Mouse (Mus musculus): ENCODE measurements around the gene Dennd2a. TPM values are rescaled to one million over a fixed set of nuclear protein-coding genes. Genes with fewer than 3 reads are reported as not detected.

Gene Dennd2a
- polyA plus RNA-seq, 1 experiment, result 4.3 TPM

DNA sequence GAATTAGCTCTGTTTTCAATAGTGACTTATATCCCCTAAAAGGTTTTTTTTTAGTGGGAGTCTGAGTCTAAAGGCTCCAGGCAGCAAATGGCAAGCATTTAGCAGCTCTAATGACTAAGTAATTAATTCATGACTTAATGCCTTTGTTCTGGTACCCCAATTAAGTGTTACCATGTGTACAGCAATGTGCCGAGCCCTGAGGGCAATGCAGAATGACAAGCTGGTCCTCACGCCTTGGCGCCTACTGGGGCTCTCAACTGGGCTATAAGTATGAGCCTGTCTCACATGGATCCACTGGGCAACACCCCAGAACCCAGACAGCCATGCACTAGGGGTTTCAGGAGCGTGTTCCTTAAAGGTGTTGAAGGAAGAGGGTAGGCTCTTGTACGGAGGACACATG, 66.5 kb downstream of the Dennd2a start:
- H3K27ac ChIP-seq (ENCODE audit: insufficient read depth, low read depth, low read length), result no peak overlapping the region
- H3K4me1 ChIP-seq (ENCODE audit: control insufficient read depth, insufficient read depth, low read length), result peaks cover 18% of the 10 kb centered on the region
- H3K4me3 ChIP-seq (ENCODE audit: insufficient read depth, low read length), result no peak overlapping the region
- no peak for TF ChIP-seq CTCF (IDR thresholded peaks at IDR 0.05; ENCODE audit: low read depth, low read length)
- TF ChIP-seq POLR2A (IDR thresholded peaks at IDR 0.05; ENCODE audit: borderline replicate concordance, low read depth, low read length), result no peak

DNA sequence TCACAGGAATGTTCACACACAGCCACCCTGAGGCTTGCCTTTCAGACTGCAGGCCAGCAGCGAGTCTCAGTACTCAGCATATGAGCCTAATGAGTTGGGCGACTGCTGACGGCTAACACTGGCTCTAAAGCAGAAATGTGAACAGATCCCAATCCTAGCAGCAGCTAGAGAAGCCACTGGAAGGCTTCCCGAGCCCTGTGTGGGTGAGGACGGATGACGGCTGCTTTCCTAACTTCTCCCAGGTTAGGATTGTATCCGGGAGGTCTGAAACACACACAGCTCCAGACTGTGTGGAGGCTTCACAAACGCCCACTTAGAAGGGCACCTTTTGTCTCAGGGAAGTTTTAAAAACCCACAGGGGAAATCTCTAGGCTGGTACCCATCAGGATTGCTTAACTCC, 69.4 kb downstream of the Dennd2a start:
- TF ChIP-seq POLR2A (IDR thresholded peaks at IDR 0.05; ENCODE audit: borderline replicate concordance, low read depth, low read length) (no peak), CTCF (IDR thresholded peaks at IDR 0.05; ENCODE audit: low read depth, low read length) (no peak)

DNA sequence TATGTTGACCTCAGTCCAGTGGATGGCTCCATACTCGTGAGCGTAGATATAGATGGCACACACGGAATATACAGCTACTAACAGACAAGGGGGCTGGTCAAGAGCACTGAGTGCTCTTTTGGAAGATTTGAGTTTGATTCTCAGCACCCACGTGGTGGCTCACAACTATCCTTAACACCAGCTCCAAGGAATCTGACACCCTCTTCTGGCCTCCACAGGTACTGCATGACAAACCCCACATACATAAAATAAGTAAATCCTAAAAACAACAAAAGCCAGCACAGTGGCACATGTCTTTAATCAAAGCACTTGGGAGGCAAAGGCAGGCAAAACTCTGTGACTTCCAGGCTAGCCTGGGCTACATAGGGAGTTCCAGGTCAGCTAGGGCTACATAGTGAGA, 74.0 kb downstream of the Dennd2a start:
- no peak overlapping the region for H3K27ac ChIP-seq (ENCODE audit: insufficient read depth, low read depth, low read length)
- H3K4me3 ChIP-seq (ENCODE audit: insufficient read depth, low read length), result no peak overlapping the region
- no peaks in the 10 kb centered on the region for H3K4me1 ChIP-seq (ENCODE audit: control insufficient read depth, insufficient read depth, low read length)
- no peak for TF ChIP-seq POLR2A (IDR thresholded peaks at IDR 0.05; ENCODE audit: borderline replicate concordance, low read depth, low read length)
- TF ChIP-seq CTCF (IDR thresholded peaks at IDR 0.05; ENCODE audit: low read depth, low read length), result no peak

More for the DNA sequence above, 69.4 kb downstream of the Dennd2a start:
- Histone ChIP-seq H3K27ac (ENCODE audit: insufficient read depth, low read depth, low read length) (no peak overlapping the region), H3K4me1 (ENCODE audit: control insufficient read depth, insufficient read depth, low read length) (peaks cover 13% of the 10 kb centered on the region), H3K4me3 (ENCODE audit: insufficient read depth, low read length) (no peak overlapping the region)

DNA sequence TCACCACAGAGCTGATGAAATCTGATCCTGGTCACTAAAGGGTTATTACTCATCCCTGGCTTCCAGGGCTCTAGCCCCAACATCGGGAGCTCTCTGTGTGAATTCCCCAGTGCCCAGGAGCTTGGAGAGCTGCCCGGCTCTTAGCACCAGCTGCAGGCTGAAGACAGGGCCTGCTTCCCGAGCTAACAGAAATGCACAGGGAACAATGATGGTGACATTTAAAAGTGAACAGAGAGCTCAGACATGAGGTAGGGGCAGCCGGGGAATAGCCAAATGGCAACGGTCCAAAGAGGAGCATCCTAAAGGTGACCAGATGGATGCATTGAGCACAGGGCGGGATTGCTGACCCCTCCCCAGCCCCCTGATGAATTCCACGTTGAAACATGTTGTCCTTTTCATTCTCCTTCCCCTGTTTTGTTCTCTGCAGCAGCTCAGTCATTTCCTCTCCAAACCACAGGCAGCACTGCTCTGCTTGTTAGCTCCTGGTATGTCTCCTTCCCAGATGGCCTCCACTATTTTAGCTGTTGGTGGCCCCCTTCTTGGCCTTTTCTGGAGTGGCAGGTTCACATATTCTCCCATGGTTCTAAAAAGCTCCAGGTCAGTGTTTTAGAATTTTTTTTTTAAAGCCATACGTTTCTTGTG, 79.0 kb downstream of the Dennd2a start:
- TF ChIP-seq CTCF (IDR thresholded peaks at IDR 0.05; ENCODE audit: low read depth, low read length) (no peak), POLR2A (IDR thresholded peaks at IDR 0.05; ENCODE audit: borderline replicate concordance, low read depth, low read length) (no peak)
- H3K4me3 ChIP-seq (ENCODE audit: insufficient read depth, low read length), result no peak overlapping the region
- H3K4me1 ChIP-seq (ENCODE audit: control insufficient read depth, insufficient read depth, low read length), result peaks cover 3% of the 10 kb centered on the region; the same call in 1 of the 2 replicates
- H3K27ac ChIP-seq (ENCODE audit: insufficient read depth, low read depth, low read length), result no peak overlapping the region

DNA sequence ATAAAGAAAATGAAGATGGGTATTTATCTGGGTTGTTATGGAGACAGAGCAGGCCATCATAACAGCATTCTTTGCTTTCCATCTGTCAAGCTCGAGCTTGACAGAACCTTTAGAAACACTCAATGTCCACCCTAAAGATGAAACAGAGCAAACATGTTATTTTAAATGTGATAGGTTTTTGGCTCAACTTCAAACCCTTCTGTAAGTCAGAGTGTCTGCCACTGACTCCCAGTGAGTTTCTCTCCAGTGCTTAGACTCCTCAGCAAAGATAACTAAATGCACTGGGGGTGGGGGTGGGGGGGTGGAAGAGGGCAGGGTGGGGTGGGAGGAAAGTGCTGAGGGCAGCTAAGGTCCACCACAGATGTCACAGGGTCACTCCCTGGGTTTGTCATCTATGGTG, 81.0 kb downstream of the Dennd2a start:
- TF ChIP-seq POLR2A (IDR thresholded peaks at IDR 0.05; ENCODE audit: borderline replicate concordance, low read depth, low read length), result no peak
- no peak for TF ChIP-seq CTCF (IDR thresholded peaks at IDR 0.05; ENCODE audit: low read depth, low read length)
- Histone ChIP-seq H3K27ac (ENCODE audit: insufficient read depth, low read depth, low read length) (no peak overlapping the region), H3K4me1 (ENCODE audit: control insufficient read depth, insufficient read depth, low read length) (peaks cover 3% of the 10 kb centered on the region; the same call in 1 of the 2 replicates), H3K4me3 (ENCODE audit: insufficient read depth, low read length) (no peak overlapping the region)

DNA sequence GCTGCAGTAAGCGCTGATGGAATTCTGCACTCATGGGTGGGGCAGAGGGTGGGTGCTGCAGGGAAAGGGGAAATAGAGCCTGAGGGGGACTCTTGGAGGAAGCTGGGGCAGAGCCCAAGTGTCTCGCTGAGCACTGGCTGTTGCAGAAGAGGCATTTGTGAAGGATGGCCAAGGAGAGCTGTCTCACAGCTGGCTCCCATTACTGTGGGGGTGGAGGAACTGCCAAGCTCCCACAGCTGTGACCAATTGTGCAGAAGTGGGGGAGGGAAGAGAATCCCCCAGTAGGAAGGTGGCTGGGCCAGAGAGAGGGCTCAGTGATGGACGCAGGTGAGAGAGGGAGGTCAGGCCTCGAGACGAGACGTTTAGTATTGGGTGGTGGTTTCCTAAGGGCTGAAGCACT, 83.2 kb downstream of the Dennd2a start:
- Histone ChIP-seq H3K4me1 (ENCODE audit: control insufficient read depth, insufficient read depth, low read length) (peaks cover 3% of the 10 kb centered on the region; the same call in 1 of the 2 replicates), H3K27ac (ENCODE audit: insufficient read depth, low read depth, low read length) (no peak overlapping the region), H3K4me3 (ENCODE audit: insufficient read depth, low read length) (no peak overlapping the region)
- TF ChIP-seq CTCF (IDR thresholded peaks at IDR 0.05; ENCODE audit: low read depth, low read length) (no peak), POLR2A (IDR thresholded peaks at IDR 0.05; ENCODE audit: borderline replicate concordance, low read depth, low read length) (no peak)

DNA sequence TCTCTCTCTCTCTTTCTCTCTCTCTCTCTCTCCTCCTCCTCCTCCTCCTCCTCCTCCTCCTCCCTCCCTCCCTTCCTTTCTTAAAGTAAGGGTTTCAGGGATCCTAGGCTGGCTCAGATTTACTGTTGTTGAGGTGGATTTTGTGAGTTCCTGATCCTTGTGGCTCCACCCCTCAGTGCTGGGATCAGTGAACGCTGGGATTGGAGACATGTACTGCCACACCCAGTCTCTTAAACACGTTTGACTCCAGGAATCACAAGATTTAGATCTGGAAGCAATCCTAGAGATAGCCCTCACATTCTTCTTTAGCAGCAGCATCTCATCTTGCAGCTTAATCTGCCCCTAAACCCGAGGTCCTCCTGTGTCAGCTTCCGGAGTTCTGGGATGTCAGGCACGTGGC, 84.8 kb downstream of the Dennd2a start:
- TF ChIP-seq CTCF (IDR thresholded peaks at IDR 0.05; ENCODE audit: low read depth, low read length) (no peak), POLR2A (IDR thresholded peaks at IDR 0.05; ENCODE audit: borderline replicate concordance, low read depth, low read length) (no peak)
- Histone ChIP-seq H3K4me3 (ENCODE audit: insufficient read depth, low read length) (no peak overlapping the region), H3K4me1 (ENCODE audit: control insufficient read depth, insufficient read depth, low read length) (peaks cover 3% of the 10 kb centered on the region; the same call in 1 of the 2 replicates), H3K27ac (ENCODE audit: insufficient read depth, low read depth, low read length) (no peak overlapping the region)

DNA sequence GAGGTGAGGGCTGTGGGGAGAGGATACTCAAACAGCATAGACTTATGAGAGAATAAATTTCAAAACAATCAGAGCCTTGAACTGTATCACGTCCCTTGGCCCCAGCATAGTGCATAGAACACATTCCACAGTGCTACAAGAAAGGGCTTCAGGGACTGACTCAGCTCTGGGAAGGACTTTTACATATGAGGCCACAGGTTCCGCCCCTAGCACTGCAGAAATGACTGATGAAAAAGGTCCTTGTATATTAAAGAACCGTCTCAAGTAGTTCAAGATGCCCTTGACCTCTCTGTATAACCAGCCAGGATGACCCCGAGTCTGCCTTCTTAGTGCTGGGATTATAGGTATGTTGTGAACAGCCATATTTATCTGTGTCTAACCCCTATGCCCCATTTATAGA, 85.4 kb downstream of the Dennd2a start:
- no peak for TF ChIP-seq POLR2A (IDR thresholded peaks at IDR 0.05; ENCODE audit: borderline replicate concordance, low read depth, low read length)
- TF ChIP-seq CTCF (IDR thresholded peaks at IDR 0.05; ENCODE audit: low read depth, low read length), result no peak

DNA sequence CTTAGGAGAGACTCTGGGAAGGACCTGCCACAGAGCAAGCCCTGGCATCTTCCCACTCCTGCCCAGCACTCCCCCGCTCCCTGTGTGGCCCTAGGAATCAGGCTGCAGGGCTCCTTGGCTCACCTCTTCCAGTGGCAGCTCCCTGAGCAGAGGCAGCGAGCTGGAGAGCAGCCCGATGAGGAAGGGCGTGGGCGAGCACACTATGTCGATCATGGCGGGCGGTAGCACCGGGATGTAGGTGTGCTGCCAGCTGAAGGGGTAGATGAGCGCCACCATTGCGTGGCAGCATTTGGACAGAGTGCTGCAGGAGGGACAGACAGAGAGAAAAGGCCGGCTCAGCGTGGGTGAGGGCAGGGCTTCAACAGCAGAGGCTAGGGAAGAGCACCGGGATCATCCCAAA, 87.6 kb downstream of the Dennd2a start:
- Histone ChIP-seq H3K4me3 (ENCODE audit: insufficient read depth, low read length) (no peak overlapping the region), H3K4me1 (ENCODE audit: control insufficient read depth, insufficient read depth, low read length) (peaks cover 3% of the 10 kb centered on the region; the same call in 1 of the 2 replicates), H3K27ac (ENCODE audit: insufficient read depth, low read depth, low read length) (no peak overlapping the region)
- TF ChIP-seq POLR2A (IDR thresholded peaks at IDR 0.05; ENCODE audit: borderline replicate concordance, low read depth, low read length) (no peak), CTCF (IDR thresholded peaks at IDR 0.05; ENCODE audit: low read depth, low read length) (no peak)

More for the DNA sequence above, 85.4 kb downstream of the Dennd2a start:
- peaks cover 3% of the 10 kb centered on the region; the same call in 1 of the 2 replicates for H3K4me1 ChIP-seq (ENCODE audit: control insufficient read depth, insufficient read depth, low read length)
- no peak overlapping the region for H3K4me3 ChIP-seq (ENCODE audit: insufficient read depth, low read length)
- no peak overlapping the region for H3K27ac ChIP-seq (ENCODE audit: insufficient read depth, low read depth, low read length)

DNA sequence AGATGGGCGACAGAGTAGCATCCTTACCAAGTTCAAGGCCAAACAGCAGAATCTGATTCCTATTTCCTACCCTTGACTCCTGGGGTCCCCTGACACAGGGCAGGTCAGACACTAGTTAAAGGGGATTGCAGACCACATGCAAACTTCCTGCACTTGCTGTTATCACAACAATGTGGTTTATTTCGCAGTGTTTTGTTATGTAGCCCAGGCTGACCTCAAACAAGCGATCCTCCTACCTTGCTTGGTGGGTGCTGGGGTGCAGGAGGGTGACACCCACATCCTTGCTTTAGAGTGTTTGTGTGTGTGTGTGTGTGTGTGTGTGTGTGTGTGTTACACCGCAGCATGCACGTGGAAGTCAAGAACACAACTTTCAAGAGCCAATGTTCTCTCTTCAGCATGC, 88.2 kb downstream of the Dennd2a start:
- TF ChIP-seq CTCF (IDR thresholded peaks at IDR 0.05; ENCODE audit: low read depth, low read length) (no peak), POLR2A (IDR thresholded peaks at IDR 0.05; ENCODE audit: borderline replicate concordance, low read depth, low read length) (no peak)

More for the DNA sequence above, 88.2 kb downstream of the Dennd2a start:
- no peak overlapping the region for H3K4me3 ChIP-seq (ENCODE audit: insufficient read depth, low read length)
- no peaks in the 10 kb centered on the region for H3K4me1 ChIP-seq (ENCODE audit: control insufficient read depth, insufficient read depth, low read length)
- H3K27ac ChIP-seq (ENCODE audit: insufficient read depth, low read depth, low read length), result no peak overlapping the region
